Comparison of ENCODE assay signal across 29 mouse cellular contexts in genomic region chr4:101449344-101449743, GRCm38 (mm10). TPM values are rescaled to one million over a fixed set of nuclear protein-coding genes. Genes with fewer than 3 reads are reported as not detected.
DNase-seq lines count a peak whose midpoint lies in the region; ATAC-seq and TF ChIP-seq lines count a peak whose summit lies in the region.
"Had no signal": no experiment of that assay in that cellular context is flagged by ENCODE, and none has a peak within 500 bp of the region (broad histone marks: within the 10 kb centered on the region; RNA-seq: fewer than 3 reads in every experiment).

No protein-coding gene starts in this region.

- 43% methylated on average over 7 of the region's 7 CpGs for WGBS in lung, embryonic 14.5 days
- 53% methylated on average over 7 of the region's 7 CpGs for whole genome bisulfite sequencing in lung, adult 2 months
- WGBS in midbrain, embryonic 10.5 days: 95% methylated on average over 7 of the region's 7 CpGs

- peak; percentile 37 for DNase-seq in cerebellum, adult 9-11 months
- DNase-seq in cerebellum, postnatal 25 days: no peak
- DNase-seq in lung, embryonic 14.5 days: peak; percentile 58
- DNase-seq in lung, adult 2 months: no peak
- DNase-seq in lung, postnatal 10 days: peak; percentile 41
- peak; percentile 32 for DNase-seq in lung, postnatal 36 days
- DNase-seq in midbrain, embryonic 10.5 days (ENCODE audit: low spot score): no peak
- DNase-seq: adrenal gland, postnatal 10 days; B cell, adult 2 months; cerebellum, adult 11 months; cerebellum, adult 8-10 months; cerebellum, postnatal 36 days; embryo, embryonic 11 days; gastrocnemius, postnatal 25 days; heart, adult 18-20 months; heart, postnatal 10 days; heart, postnatal 36 days had no signal

- ATAC-seq in lung, embryonic 14.5 days (ENCODE audit: insufficient read depth): no peak
- ATAC-seq: Patski had no signal

- no peak overlapping the region for H3K4me3 ChIP-seq in lung, embryonic 14.5 days (ENCODE audit: low read depth, low read length)
- H3K4me3 ChIP-seq in lung, adult 2 months (replicated peaks; ENCODE audit: extremely low read depth, low read depth, low read length): no peak overlapping the region
- H3K4me3 ChIP-seq in midbrain, embryonic 10.5 days: no peak overlapping the region
- H3K4me3 ChIP-seq: embryonic facial prominence, embryonic 10.5 days; embryonic facial prominence, embryonic 13.5 days; erythroblast, embryonic 14.5 days; forebrain, embryonic 12.5 days; forebrain, embryonic 15.5 days; heart, embryonic 12.5 days; heart, embryonic 15.5 days; hindbrain, embryonic 10.5 days; hindbrain, embryonic 13.5 days had no signal

- no peak overlapping the region for H3K4me2 ChIP-seq in lung, embryonic 14.5 days
- H3K4me2 ChIP-seq: embryonic facial prominence, embryonic 13.5 days; forebrain, embryonic 12.5 days; forebrain, embryonic 15.5 days; heart, embryonic 12.5 days; heart, embryonic 15.5 days; hindbrain, embryonic 13.5 days had no signal

- no peaks in the 10 kb centered on the region for H3K9me3 ChIP-seq in lung, embryonic 14.5 days (ENCODE audit: low read depth, low read length)
- H3K9me3 ChIP-seq in midbrain, embryonic 10.5 days (replicated peaks): no peaks in the 10 kb centered on the region
- H3K9me3 ChIP-seq: embryonic facial prominence, embryonic 10.5 days; embryonic facial prominence, embryonic 13.5 days; forebrain, embryonic 12.5 days; forebrain, embryonic 15.5 days; G1E; heart, embryonic 12.5 days; heart, embryonic 15.5 days; hindbrain, embryonic 10.5 days; hindbrain, embryonic 13.5 days had no signal

- 0 out of 2 replicates have a peak, but pooled peaks cover 2% of the 10 kb centered on the region for H3K36me3 ChIP-seq in lung, embryonic 14.5 days (ENCODE audit: insufficient read depth)
- H3K36me3 ChIP-seq in midbrain, embryonic 10.5 days: peaks cover 54% of the 10 kb centered on the region
- H3K36me3 ChIP-seq: embryonic facial prominence, embryonic 13.5 days; forebrain, embryonic 15.5 days; G1E; heart, embryonic 15.5 days; hindbrain, embryonic 13.5 days had no signal

- TF ChIP-seq CTCF in lung, embryonic 14.5 days (IDR thresholded peaks at IDR 0.05; ENCODE audit: low read depth): no peak
- no peak for TF ChIP-seq CTCF in lung, adult 2 months (IDR thresholded peaks at IDR 0.05; ENCODE audit: insufficient read depth, low read length)

- no peaks in the 10 kb centered on the region for H3K4me1 ChIP-seq in lung, embryonic 14.5 days (ENCODE audit: insufficient read depth)
- no peaks in the 10 kb centered on the region for H3K4me1 ChIP-seq in lung, adult 2 months (ENCODE audit: control insufficient read depth, insufficient read depth, low read length)
- H3K4me1 ChIP-seq in midbrain, embryonic 10.5 days: no peaks in the 10 kb centered on the region
- H3K4me1 ChIP-seq: embryonic facial prominence, embryonic 10.5 days; forebrain, embryonic 12.5 days; hindbrain, embryonic 10.5 days; hindbrain, embryonic 13.5 days had no signal

- no peak overlapping the region for H3K27ac ChIP-seq in lung, embryonic 14.5 days (ENCODE audit: low read depth)
- no peak overlapping the region for H3K27ac ChIP-seq in midbrain, embryonic 10.5 days (replicated peaks)
- H3K27ac ChIP-seq: embryonic facial prominence, embryonic 10.5 days; embryonic facial prominence, embryonic 13.5 days; forebrain, embryonic 12.5 days; heart, embryonic 15.5 days; hindbrain, embryonic 10.5 days; hindbrain, embryonic 13.5 days had no signal

- no peak for TF ChIP-seq POLR2A in lung, adult 2 months (IDR thresholded peaks at IDR 0.05; ENCODE audit: borderline replicate concordance, extremely low read depth, low read depth, low read length)

- no peaks in the 10 kb centered on the region for H3K27me3 ChIP-seq in lung, embryonic 14.5 days (ENCODE audit: insufficient read depth, low read length)
- no peaks in the 10 kb centered on the region for H3K27me3 ChIP-seq in midbrain, embryonic 10.5 days (ENCODE audit: low read depth, poor library complexity, severe bottlenecking)
- H3K27me3 ChIP-seq: CH12.LX; embryonic facial prominence, embryonic 13.5 days; forebrain, embryonic 12.5 days; forebrain, embryonic 15.5 days; heart, embryonic 12.5 days; heart, embryonic 15.5 days; hindbrain, embryonic 13.5 days; Patski had no signal

- no peak overlapping the region for H3K9ac ChIP-seq in lung, embryonic 14.5 days
- H3K9ac ChIP-seq: embryonic facial prominence, embryonic 13.5 days; forebrain, embryonic 12.5 days; forebrain, embryonic 15.5 days; heart, embryonic 12.5 days; heart, embryonic 15.5 days; hindbrain, embryonic 13.5 days had no signal

RNA-seq across cellular contexts. Expression of gene Ak4, which starts 30.3 kb away (rescaled TPM):
- 5.2 and 5.9 TPM in 2 replicates for polyA plus RNA-seq in lung, embryonic 14.5 days (2014; fragmentation: Nextera tagmentation; extraction: Ambion mirVana)
- polyA plus RNA-seq in lung, adult 2 months (2012; rRNA removed): 1.6 and 1.7 TPM in 2 replicates
- polyA plus RNA-seq in midbrain, embryonic 10.5 days (2016; fragmentation: Nextera tagmentation; extraction: Ambion mirVana): 35.7 and 47.8 TPM in 2 replicates
- polyA plus RNA-seq: G1E had no signal

RNA-seq across cellular contexts. Expression of gene Dnajc6, which starts 47.1 kb away (rescaled TPM):
- 0.11 and 0.16 TPM in 2 replicates for polyA plus RNA-seq in lung, embryonic 14.5 days (2014; fragmentation: Nextera tagmentation; extraction: Ambion mirVana)
- 1.2 and 1.9 TPM in 2 replicates for polyA plus RNA-seq in lung, adult 2 months (2012; rRNA removed)
- polyA plus RNA-seq in midbrain, embryonic 10.5 days (2016; fragmentation: Nextera tagmentation; extraction: Ambion mirVana): 1.2 and 3.0 TPM in 2 replicates
- polyA plus RNA-seq: erythroblast, embryonic 14.5 days; G1E had no signal

Comparison
In these comparisons a context has a peak if more than half of its experiments do, and no peak if none do; other contexts are left out.
1. DNase-seq: peak in cerebellum, adult 9-11 months (single experiment), lung, embryonic 14.5 days (single experiment), lung, postnatal 10 days (single experiment) and lung, postnatal 36 days (single experiment); none in cerebellum, postnatal 25 days (0 of 2), lung, adult 2 months (single experiment) and midbrain, embryonic 10.5 days (single experiment).